Mouse (Mus musculus) kidney, adult 11 months (tissue): ENCODE measurements around the gene Rgs13.
"Not testable (repeated sequence)": the region's sequence is repeated elsewhere in the genome, so short reads cannot be mapped to it uniquely, and the experiment has no call there.

Experiments
- DNase-seq: peaks from one replicate; pipeline ENCODE4 v3.0.0; 2022

Rgs13 gene

DNA sequence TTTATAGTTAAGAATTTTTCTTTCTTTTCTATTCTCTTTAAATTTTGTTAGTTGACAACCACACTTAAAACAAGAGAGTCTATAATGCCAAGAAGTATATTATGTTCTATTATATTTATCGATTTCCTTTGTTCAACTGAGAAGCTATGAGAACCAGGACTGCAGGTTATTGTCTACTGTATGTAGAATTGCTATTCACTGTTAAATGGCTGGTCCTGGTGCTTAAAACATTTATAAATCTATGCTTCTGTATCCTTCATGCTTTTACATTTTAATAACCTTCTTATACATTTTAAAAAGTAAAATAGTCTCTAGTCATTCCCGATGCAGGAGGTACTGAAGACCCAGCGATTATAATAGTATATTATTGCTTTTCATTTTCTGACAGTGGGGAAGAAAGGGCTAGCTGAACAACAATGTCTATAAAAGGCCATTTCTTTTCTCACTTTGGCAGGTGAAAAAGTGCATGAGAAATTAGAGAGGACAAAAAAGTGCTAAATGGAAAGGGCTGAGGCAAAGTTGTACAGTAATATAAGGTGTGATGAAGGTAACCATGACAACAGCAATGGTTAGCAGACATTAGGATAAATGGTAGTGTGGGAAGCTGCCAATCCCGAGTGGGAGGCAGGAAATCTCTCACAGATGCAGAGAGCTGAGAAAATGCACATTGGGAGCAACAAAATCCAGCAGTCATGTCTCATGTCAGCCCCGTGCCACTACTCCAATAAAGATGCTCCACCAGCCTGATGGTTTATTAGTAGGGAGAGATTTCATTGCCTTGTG, 25.6 kb downstream of the Rgs13 start:
- no peak for DNase-seq

DNA sequence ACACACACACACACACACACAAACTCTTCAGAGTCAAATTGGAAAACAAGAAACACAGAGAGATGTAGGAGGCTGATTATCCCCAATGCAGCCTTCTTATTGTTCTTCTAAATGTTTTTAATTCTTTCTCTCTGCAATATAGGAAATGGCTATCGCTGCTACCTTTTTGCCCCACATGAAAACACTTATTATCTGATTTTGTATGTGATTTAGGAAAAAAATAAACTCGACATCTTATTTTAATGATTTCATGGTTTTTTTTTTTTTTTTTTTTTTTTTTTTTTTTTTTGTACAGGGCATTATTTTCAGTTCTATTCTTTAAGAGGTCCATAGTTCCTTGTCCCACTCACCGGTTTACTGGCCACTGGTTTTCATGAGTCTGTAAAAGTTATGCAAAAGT, 27.2 kb downstream of the Rgs13 start:
- no peak for DNase-seq

- DNase-seq: not testable (repeated sequence)
Measured at GRCm38 (mm10) chr1:144141398-144141797, 35.8 kb downstream of the Rgs13 start.

- no peak for DNase-seq
Measured at GRCm38 (mm10) chr1:144139847-144140246, 37.3 kb downstream of the Rgs13 start.

DNA sequence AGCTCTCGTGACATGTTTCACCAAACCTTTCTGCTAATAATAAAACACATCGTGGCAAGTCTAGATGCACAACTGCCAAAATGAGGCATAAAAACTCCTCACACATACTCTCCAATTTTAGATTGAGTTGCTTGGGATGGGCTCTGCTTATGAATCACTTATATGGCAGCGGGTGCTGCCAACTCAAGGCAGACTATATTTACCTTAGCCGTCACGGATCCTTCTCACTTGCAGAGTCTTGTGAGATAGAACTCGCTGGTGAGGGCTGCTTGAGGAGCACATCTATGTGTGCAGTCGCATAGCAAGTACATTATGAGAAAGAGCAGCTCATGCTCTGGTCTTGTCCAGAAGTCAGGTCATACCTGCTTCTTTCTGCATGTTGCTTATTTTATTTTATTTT, 49.2 kb downstream of the Rgs13 start:
- DNase-seq: no peak

GRCm38 (mm10) chr1:144120042-144120441, 57.1 kb downstream of the Rgs13 start:
- no peak for DNase-seq

- no peak for DNase-seq
Measured at GRCm38 (mm10) chr1:144119456-144119855, 57.7 kb downstream of the Rgs13 start.

DNA sequence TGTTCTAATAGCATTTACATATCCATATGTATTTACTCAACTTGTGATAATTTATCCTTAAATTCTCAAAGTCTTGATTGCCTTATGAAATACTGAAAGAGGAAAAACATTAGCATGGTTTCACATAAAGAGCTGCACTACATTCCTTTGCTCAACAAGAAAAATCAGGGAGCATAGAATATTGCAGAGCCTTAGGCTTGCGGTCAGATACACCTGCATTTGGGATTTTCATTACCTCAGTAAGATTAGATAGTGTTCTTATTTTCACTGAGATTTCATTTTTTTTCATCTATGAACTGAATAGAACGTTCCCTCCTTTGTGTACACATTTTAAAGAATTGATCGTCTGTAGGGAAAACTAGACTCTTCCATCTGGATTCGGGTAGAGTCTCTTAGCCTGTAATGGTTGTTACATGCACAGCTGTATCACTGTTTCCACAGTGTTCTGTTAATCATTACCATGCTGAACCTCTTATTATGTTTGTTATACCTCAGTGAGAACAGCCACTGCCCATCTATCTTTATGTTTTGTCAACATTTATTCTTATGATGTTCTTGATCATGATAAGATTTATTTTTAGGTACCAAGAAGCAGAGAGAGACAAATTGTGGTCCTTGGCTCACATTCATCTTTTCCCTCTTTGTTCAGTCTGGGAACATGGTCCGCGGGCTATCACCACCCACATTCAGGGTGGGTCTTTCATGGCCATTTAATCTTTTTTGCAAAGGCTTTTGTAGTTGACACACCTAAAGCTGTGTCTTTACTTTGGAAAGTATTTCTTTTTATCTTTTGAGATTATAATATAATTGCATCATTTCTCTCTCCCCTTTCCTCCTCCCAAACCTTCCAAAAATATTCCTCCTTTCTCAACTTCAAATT, 61.1 kb downstream of the Rgs13 start:
- DNase-seq: no peak

GRCm38 (mm10) chr1:144113438-144114074, 63.6 kb downstream of the Rgs13 start:
- DNase-seq: peak; percentile 71

GRCm38 (mm10) chr1:144112946-144113345, 64.2 kb downstream of the Rgs13 start:
- DNase-seq: peak; percentile 21

DNA sequence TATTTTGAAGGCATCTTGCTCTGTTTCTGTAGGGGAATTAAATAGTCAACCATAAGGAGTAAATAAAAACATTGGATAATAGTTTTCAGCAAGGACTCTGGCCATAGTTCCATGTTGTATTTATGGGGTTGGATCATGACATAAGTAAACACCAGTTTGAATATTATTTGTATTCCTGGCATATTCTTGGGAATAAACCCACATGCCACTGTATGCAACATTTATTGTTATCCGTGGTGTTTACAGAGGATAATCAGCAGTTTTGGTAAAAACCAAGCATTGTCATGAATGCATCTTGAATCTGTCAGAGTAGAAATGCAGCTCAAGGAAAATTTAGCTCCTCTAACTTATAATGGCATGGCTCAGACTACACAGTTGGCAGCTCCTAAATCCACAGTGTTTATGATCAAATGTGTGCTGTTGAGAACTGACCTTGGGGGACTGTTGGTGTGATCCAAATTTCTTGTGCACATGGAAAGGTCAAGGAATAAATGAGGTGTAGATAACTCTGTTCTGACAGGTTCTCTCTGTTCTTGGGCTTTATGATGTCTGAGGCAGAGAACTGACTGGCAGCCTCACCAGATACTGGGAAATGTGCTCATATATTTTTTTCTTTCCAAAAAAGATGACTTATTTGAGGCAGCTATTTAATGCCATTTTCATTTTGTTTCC, 78.4 kb downstream of the Rgs13 start:
- no peak for DNase-seq

- DNase-seq: no peak
Measured at GRCm38 (mm10) chr1:144090410-144090809, 86.8 kb downstream of the Rgs13 start.
